7 mouse cellular contexts compared by ENCODE assay signal in genomic region chr1:97771118-97771517, GRCm38 (mm10). TPM values are rescaled to one million over a fixed set of nuclear protein-coding genes. Genes with fewer than 3 reads are reported as not detected.
DNase-seq lines count a peak whose midpoint lies in the region; ATAC-seq lines count a peak whose summit lies in the region.

No protein-coding gene starts in this region.

- no peaks in the 10 kb centered on the region for H3K9me3 ChIP-seq in liver, embryonic 12.5 days (replicated peaks)

- no peaks in the 10 kb centered on the region for H3K27me3 ChIP-seq in liver, embryonic 12.5 days (replicated peaks)

- no peak overlapping the region; the same call in 1 of the 2 replicates for H3K27ac ChIP-seq in liver, embryonic 12.5 days

- 44% methylated on average over 7 of the region's 7 CpGs for WGBS in liver, embryonic 12.5 days (ENCODE audit: insufficient replicate concordance)

- H3K4me3 ChIP-seq in liver, embryonic 12.5 days, result peak overlapping the region; percentile 89

- peaks cover 47% of the 10 kb centered on the region for H3K4me1 ChIP-seq in liver, embryonic 12.5 days

- DNase-seq in 416B (ENCODE audit: low read depth) (peak; percentile 79), MN1 (ENCODE audit: low spot score) (peak; percentile 51)
- peak; percentile 35 for DNase-seq in heart, adult 8-10 months (ENCODE audit: low spot score)
- DNase-seq in cerebellum, adult 11-12 months, result no peak
- no peak for DNase-seq in cerebellum, adult 8-10 months
- no peak for DNase-seq in kidney, postnatal 36 days

- H3K9ac ChIP-seq in liver, embryonic 12.5 days, result peak overlapping the region; percentile 87

- H3K4me2 ChIP-seq in liver, embryonic 12.5 days, result peak overlapping the region; percentile 88

- peaks cover 8% of the 10 kb centered on the region for H3K36me3 ChIP-seq in liver, embryonic 12.5 days

- no peak for ATAC-seq in liver, embryonic 12.5 days

RNA-seq across cellular contexts. Expression of gene Ppip5k2, which starts 0.9 kb away (rescaled TPM):
- 10 to 100 TPM; 61.7 to 95.3 (median 79.2) TPM for total RNA-seq in heart, adult 8-10 months (2022)
- polyA plus RNA-seq in liver, embryonic 12.5 days (2016; fragmentation: Nextera tagmentation; extraction: Ambion mirVana), result 22.7 and 23.7 TPM in 2 replicates

RNA-seq across cellular contexts. Expression of gene Gin1, which starts 1.1 kb away (rescaled TPM):
- 1 to 10 TPM; 6.7 to 10.0 (median 7.6) TPM for total RNA-seq in heart, adult 8-10 months (2022)
- polyA plus RNA-seq in liver, embryonic 12.5 days (2016; fragmentation: Nextera tagmentation; extraction: Ambion mirVana), result 17.8 and 20.2 TPM in 2 replicates

Comparison
In these comparisons a context has a peak if more than half of its experiments do, and no peak if none do; other contexts are left out.
1. DNase-seq: peak in 416B (single experiment), MN1 (single experiment) and heart, adult 8-10 months (single experiment); none in cerebellum, adult 11-12 months (single experiment), cerebellum, adult 8-10 months (single experiment) and kidney, postnatal 36 days (0 of 2).